Mouse (Mus musculus) myocyte (in vitro differentiated cells): ENCODE results near the gene Tiam1.

ENCODE experiments used
- POLR2A ChIP-seq: IDR thresholded peaks from one replicate; pipeline ENCODE4 v1.6.1; 2011; ENCODE audit warnings: low read depth, mild to moderate bottlenecking, control low read depth, moderate library complexity; ENCODE audit not compliant: insufficient read length
- TCF12 ChIP-seq: IDR thresholded peaks from one replicate; pipeline ENCODE4 v1.6.1; 2011; ENCODE audit warnings: mild to moderate bottlenecking, control low read depth; ENCODE audit not compliant: poor library complexity, insufficient read depth, severe bottlenecking

DNA sequence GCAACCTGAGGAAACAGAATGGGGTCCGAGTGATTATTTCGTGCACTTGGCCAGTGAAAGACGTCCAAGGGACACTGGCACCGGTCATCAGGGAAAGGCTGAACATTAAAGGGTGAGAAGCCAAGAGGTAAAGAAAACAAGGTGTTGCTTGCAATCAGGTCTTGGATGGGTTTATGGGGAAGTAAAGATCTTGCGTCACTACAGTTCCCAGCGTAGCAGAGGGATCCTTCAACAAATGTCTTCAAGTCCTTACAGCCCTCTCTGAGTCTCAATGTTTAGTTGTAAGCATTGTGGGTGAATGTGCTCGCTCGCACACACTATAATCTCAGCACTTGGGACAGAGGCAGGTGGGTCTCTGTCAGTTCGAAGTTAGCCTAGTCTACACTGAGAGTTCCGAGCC lies 266.4 kb downstream of the Tiam1 start:
- TF ChIP-seq TCF12 (no peak), POLR2A (no peak)
